Mouse (Mus musculus) testis, adult 2 months (tissue): ENCODE data around the gene Zfp791. TPM values are rescaled to one million over a fixed set of nuclear protein-coding genes. Genes with fewer than 3 reads are reported as not detected.

Experiments
- H3K27ac ChIP-seq: fragments of 200-500 bp; 2 replicates; pipeline ENCODE4 v1.5.1; 2012; ENCODE audit warnings: low read depth, low read length; ENCODE audit not compliant: control insufficient read depth, insufficient read depth
- H3K27me3 ChIP-seq: fragments of 200-500 bp; 2 replicates; pipeline ENCODE4 v1.6.1; 2012; ENCODE audit warnings: mild to moderate bottlenecking, low read length, moderate library complexity; ENCODE audit not compliant: control insufficient read depth, insufficient read depth
- H3K36me3 ChIP-seq: fragments of 200-500 bp; 2 replicates; pipeline ENCODE4 v1.6.1; 2012; ENCODE audit warnings: mild to moderate bottlenecking, low read length; ENCODE audit not compliant: control insufficient read depth, insufficient read depth
- H3K4me1 ChIP-seq: fragments of 200-500 bp; 2 replicates; pipeline ENCODE4 v1.6.1; 2012; ENCODE audit warnings: low read length; ENCODE audit not compliant: control insufficient read depth, insufficient read depth
- H3K4me3 ChIP-seq: fragments of 200-500 bp; 2 replicates; pipeline ENCODE4 v1.5.1; 2012; ENCODE audit warnings: low read depth, mild to moderate bottlenecking, low read length, moderate library complexity, mixed read lengths; ENCODE audit not compliant: control insufficient read depth
- CTCF ChIP-seq: fragments of 200-500 bp; IDR thresholded peaks from 2 replicates; pipeline ENCODE4 v1.5.1; 2012; ENCODE audit warnings: low read depth, mild to moderate bottlenecking, inconsistent platforms, low read length, moderate library complexity; ENCODE audit not compliant: control insufficient read depth, insufficient read depth, insufficient replicate concordance
- POLR2A ChIP-seq: fragments of 200-500 bp; IDR thresholded peaks from 2 replicates; pipeline ENCODE4 v1.6.1; 2012; ENCODE audit warnings: low read depth, mild to moderate bottlenecking, inconsistent platforms, low read length, moderate library complexity; ENCODE audit not compliant: control insufficient read depth
- polyA plus RNA-seq: library from polyadenylated mRNA; depleted of rRNA; stranded (reverse); fragments of >200 nt; gene quantifications from 2 replicates; pipeline ENCODE4 v1.2.3, GENCODE M21; 2012

The Zfp791 gene
- polyA plus RNA-seq, 1 experiment = 0.21 TPM

- Histone ChIP-seq H3K27ac (no peak overlapping the region), H3K27me3 (no peaks in the 10 kb centered on the region), H3K4me3 (no peak overlapping the region), H3K36me3 (no peaks in the 10 kb centered on the region; the same call in 1 of the 2 replicates), H3K4me1 (peaks cover 2% of the 10 kb centered on the region)
- TF ChIP-seq POLR2A (no peak), CTCF (no peak)
These were observed 27.3 kb downstream of the Zfp791 start for GRCm38 (mm10) chr8:85095566-85095965.

GRCm38 (mm10) chr8:85095051-85095450 lies 27.8 kb downstream of the Zfp791 start:
- H3K36me3 ChIP-seq = no peaks in the 10 kb centered on the region; the same call in 1 of the 2 replicates
- TF ChIP-seq CTCF = no peak
- TF ChIP-seq POLR2A = no peak
- no peaks in the 10 kb centered on the region for H3K27me3 ChIP-seq
- no peak overlapping the region for H3K27ac ChIP-seq
- peaks cover 2% of the 10 kb centered on the region for H3K4me1 ChIP-seq
- no peak overlapping the region for H3K4me3 ChIP-seq

- H3K4me1 ChIP-seq = peaks cover 2% of the 10 kb centered on the region
- H3K27ac ChIP-seq = no peak overlapping the region
- TF ChIP-seq CTCF = no peak
- no peak for TF ChIP-seq POLR2A
- H3K36me3 ChIP-seq = no peaks in the 10 kb centered on the region; the same call in 1 of the 2 replicates
- no peaks in the 10 kb centered on the region for H3K27me3 ChIP-seq
- H3K4me3 ChIP-seq = no peak overlapping the region
These were observed 31.3 kb downstream of the Zfp791 start for GRCm38 (mm10) chr8:85091526-85092090.

- H3K27me3 ChIP-seq = no peaks in the 10 kb centered on the region
- no peak overlapping the region for H3K27ac ChIP-seq
- no peak overlapping the region for H3K4me3 ChIP-seq
- H3K36me3 ChIP-seq = no peaks in the 10 kb centered on the region
- TF ChIP-seq POLR2A = no peak
- TF ChIP-seq CTCF = no peak
- H3K4me1 ChIP-seq = peaks cover 2% of the 10 kb centered on the region
These were observed 32.0 kb downstream of the Zfp791 start for GRCm38 (mm10) chr8:85090856-85091255.

GRCm38 (mm10) chr8:85088771-85089170 lies 34.1 kb downstream of the Zfp791 start:
- no peaks in the 10 kb centered on the region for H3K36me3 ChIP-seq
- H3K27ac ChIP-seq = no peak overlapping the region
- no peak overlapping the region for H3K4me3 ChIP-seq
- no peaks in the 10 kb centered on the region for H3K27me3 ChIP-seq
- TF ChIP-seq CTCF (no peak), POLR2A (no peak)
- H3K4me1 ChIP-seq = peaks cover 3% of the 10 kb centered on the region

- Histone ChIP-seq H3K27ac (no peak overlapping the region), H3K4me1 (peaks cover 15% of the 10 kb centered on the region), H3K27me3 (no peaks in the 10 kb centered on the region), H3K36me3 (no peaks in the 10 kb centered on the region), H3K4me3 (no peak overlapping the region)
- TF ChIP-seq POLR2A (no peak), CTCF (no peak)
These were observed 36.7 kb downstream of the Zfp791 start for GRCm38 (mm10) chr8:85086238-85086637.

GRCm38 (mm10) chr8:85084633-85085032 lies 38.3 kb downstream of the Zfp791 start:
- peaks cover 18% of the 10 kb centered on the region for H3K4me1 ChIP-seq
- no peaks in the 10 kb centered on the region for H3K36me3 ChIP-seq
- H3K4me3 ChIP-seq = no peak overlapping the region
- H3K27ac ChIP-seq = no peak overlapping the region
- no peak for TF ChIP-seq POLR2A
- TF ChIP-seq CTCF = no peak
- no peaks in the 10 kb centered on the region for H3K27me3 ChIP-seq
